Comparison of ENCODE assay signal across 8 mouse cellular contexts in genomic region chr2:26118584-26119309, GRCm38 (mm10). TPM values are rescaled to one million over a fixed set of nuclear protein-coding genes. Genes with fewer than 3 reads are reported as not detected.
DNase-seq lines count a peak whose midpoint lies in the region; ATAC-seq lines count a peak whose summit lies in the region.

No protein-coding gene starts in this region.

- H3K27me3 ChIP-seq in midbrain, embryonic 10.5 days (ENCODE audit: low read depth, poor library complexity, severe bottlenecking): peaks cover 56% of the 10 kb centered on the region
- H3K27me3 ChIP-seq in midbrain, embryonic 16.5 days (ENCODE audit: control insufficient read depth, insufficient read depth, low read depth, low read length): peaks cover 23% of the 10 kb centered on the region
- H3K27me3 ChIP-seq in intestine, embryonic 14.5 days (replicated peaks; ENCODE audit: control insufficient read depth, insufficient read depth, low read length): peaks cover 12% of the 10 kb centered on the region; the same call in 1 of the 2 replicates

- H3K4me3 ChIP-seq in midbrain, embryonic 10.5 days: no peak overlapping the region
- H3K4me3 ChIP-seq in midbrain, embryonic 16.5 days (ENCODE audit: low read depth, low read length): no peak overlapping the region
- H3K4me3 ChIP-seq in intestine, embryonic 14.5 days (ENCODE audit: low read depth, low read length): no peak overlapping the region

- no peaks in the 10 kb centered on the region for H3K9me3 ChIP-seq in midbrain, embryonic 10.5 days (replicated peaks)
- H3K9me3 ChIP-seq in midbrain, embryonic 16.5 days (replicated peaks; ENCODE audit: control insufficient read depth, low read length, poor library complexity, severe bottlenecking): no peaks in the 10 kb centered on the region
- H3K9me3 ChIP-seq in intestine, embryonic 14.5 days (ENCODE audit: control insufficient read depth, low read length): no peaks in the 10 kb centered on the region

- peak; percentile 61 for DNase-seq in adrenal gland, postnatal 10 days
- no peak for DNase-seq in adrenal gland, adult (ENCODE audit: inconsistent age in 2 of 2, low spot score in 1 of 2)
- DNase-seq in midbrain, embryonic 10.5 days (ENCODE audit: low spot score): no peak
- DNase-seq in intestine, embryonic 14.5 days (ENCODE audit: low spot score): no peak
- peak; percentile 49 for DNase-seq in lung, postnatal 10 days
- no peak for DNase-seq in layer of hippocampus, adult 9-10 months (ENCODE audit: low spot score)
- DNase-seq in layer of hippocampus, adult 8-10 months (ENCODE audit: low spot score in 2 of 2): no peak

- no peaks in the 10 kb centered on the region for H3K36me3 ChIP-seq in midbrain, embryonic 10.5 days
- H3K36me3 ChIP-seq in midbrain, embryonic 16.5 days (ENCODE audit: control insufficient read depth, insufficient read depth, low read length): no peaks in the 10 kb centered on the region
- H3K36me3 ChIP-seq in intestine, embryonic 14.5 days (ENCODE audit: control insufficient read depth, insufficient read depth, low read length): no peaks in the 10 kb centered on the region

- peak overlapping the region; percentile 42 for H3K27ac ChIP-seq in midbrain, embryonic 10.5 days (replicated peaks)
- H3K27ac ChIP-seq in midbrain, embryonic 16.5 days (ENCODE audit: low read length): no peak overlapping the region; the same call in 1 of the 2 replicates
- peak overlapping the region; percentile 68 for H3K27ac ChIP-seq in intestine, embryonic 14.5 days (ENCODE audit: low read depth)

- no peak for ATAC-seq in midbrain, embryonic 16.5 days
- ATAC-seq in intestine, embryonic 14.5 days (replicated peaks; ENCODE audit: low FRiP score, low TSS enrichment, low read depth): no peak; the same call in 1 of the 2 replicates

- H3K9ac ChIP-seq in midbrain, embryonic 16.5 days (ENCODE audit: low read depth, low read length): no peak overlapping the region
- peak overlapping the region; percentile 17; the same call in 1 of the 2 replicates for H3K9ac ChIP-seq in intestine, embryonic 14.5 days (ENCODE audit: low read length)

- no peak overlapping the region for H3K4me2 ChIP-seq in midbrain, embryonic 16.5 days (ENCODE audit: low read length)
- peak overlapping the region; percentile 23; the same call in 1 of the 2 replicates for H3K4me2 ChIP-seq in intestine, embryonic 14.5 days (ENCODE audit: low read length)

- peaks cover 31% of the 10 kb centered on the region for H3K4me1 ChIP-seq in midbrain, embryonic 10.5 days
- H3K4me1 ChIP-seq in midbrain, embryonic 16.5 days (ENCODE audit: control insufficient read depth, insufficient read depth, low read length): peaks cover 11% of the 10 kb centered on the region
- H3K4me1 ChIP-seq in intestine, embryonic 14.5 days (replicated peaks; ENCODE audit: control insufficient read depth, insufficient read depth, low read length): peaks cover 18% of the 10 kb centered on the region

- 36% methylated on average over 4 of the region's 4 CpGs for WGBS in midbrain, embryonic 10.5 days
- 45% methylated on average over 4 of the region's 4 CpGs for WGBS in midbrain, embryonic 16.5 days
- 47% methylated on average over 4 of the region's 4 CpGs for WGBS in intestine, embryonic 14.5 days

RNA-seq across cellular contexts. Expression of gene Nacc2, which starts 4.3 kb away (rescaled TPM):
- total RNA-seq in adrenal gland, postnatal 10 days (2021): 10 to 100 TPM; 19.9 to 31.0 TPM
- 4.3 and 5.6 TPM in 2 replicates for polyA plus RNA-seq in midbrain, embryonic 10.5 days (2016; fragmentation: Nextera tagmentation; extraction: Ambion mirVana)
- 14.1 and 18.1 TPM in 2 replicates for polyA plus RNA-seq in midbrain, embryonic 16.5 days (2015; fragmentation: Nextera tagmentation; extraction: Ambion mirVana)
- polyA plus RNA-seq in intestine, embryonic 14.5 days (2014; fragmentation: Nextera tagmentation; extraction: Ambion mirVana): 11.3 and 13.2 TPM in 2 replicates
- total RNA-seq in layer of hippocampus, adult 8-10 months (2022): 10 to 100 TPM; 64.1 to 75.4 (median 65.3) TPM

Comparison
In these comparisons a context has a peak if more than half of its experiments do, and no peak if none do; other contexts are left out.
1. DNase-seq: peak in adrenal gland, postnatal 10 days (single experiment) and lung, postnatal 10 days (single experiment); none in adrenal gland, adult (0 of 2), midbrain, embryonic 10.5 days (single experiment), intestine, embryonic 14.5 days (single experiment), layer of hippocampus, adult 9-10 months (single experiment) and layer of hippocampus, adult 8-10 months (0 of 2).